Mouse (Mus musculus) E14TG2a.4 (cell line): ENCODE results near the gene Ift20.

Experiments used
- CTCF ChIP-seq: conservative IDR thresholded peaks from 2 replicates; pipeline ENCODE4 v1.5.1; 2014; ENCODE audit warnings: low read length
- NANOG ChIP-seq: IDR thresholded peaks from 2 replicates; pipeline ENCODE4 v1.6.1; 2014; ENCODE audit warnings: borderline replicate concordance, low read length, mixed read lengths
- POU5F1 ChIP-seq: IDR thresholded peaks from 2 replicates; pipeline ENCODE4 v1.6.1; 2014; ENCODE audit warnings: low read length, borderline replicate concordance

DNA sequence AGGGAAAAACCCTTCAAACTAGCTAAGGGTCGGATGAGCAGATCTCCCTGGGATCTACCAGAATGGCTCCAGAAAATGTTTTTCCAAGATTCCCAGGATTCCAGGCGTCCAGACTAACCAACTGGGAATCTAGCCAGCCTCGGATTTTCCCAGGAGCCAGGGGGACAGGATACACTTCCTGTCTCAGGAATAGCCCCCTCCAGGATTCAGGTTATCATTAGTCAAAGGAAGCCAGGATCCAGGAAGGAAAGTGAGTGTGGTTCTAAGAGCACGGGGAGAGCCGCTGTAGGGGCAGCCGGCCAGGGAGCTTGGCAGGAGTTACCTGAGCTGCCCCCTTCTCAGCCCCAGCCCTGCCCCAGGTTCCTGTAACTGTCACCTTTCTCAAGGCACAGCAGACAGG is 5.1 kb upstream of the Ift20 start:
- TF ChIP-seq CTCF (no peak), NANOG (no peak), POU5F1 (no peak)
